ENCODE assay signal across 9 mouse cellular contexts in the genomic region with DNA sequence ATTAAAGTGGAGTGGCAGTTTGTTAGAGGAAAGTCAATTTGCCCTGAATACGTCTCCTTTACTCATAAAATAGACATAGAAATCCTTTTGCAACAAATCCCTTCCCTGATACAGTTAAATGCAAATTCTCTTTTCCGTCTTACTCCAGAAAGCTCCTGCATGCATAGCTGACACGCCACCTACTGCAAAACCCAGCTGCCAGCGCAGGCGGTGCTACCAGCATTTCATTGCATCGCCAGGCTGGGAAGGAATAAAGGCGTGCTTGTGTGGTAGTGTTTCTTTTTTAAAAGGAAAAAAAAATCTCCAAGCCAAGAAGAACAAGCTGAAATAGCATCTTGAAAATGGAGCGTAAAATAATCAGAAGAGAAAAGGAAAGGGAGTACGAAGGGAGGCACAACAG. TPM values are rescaled to one million over a fixed set of nuclear protein-coding genes. Genes with fewer than 3 reads are reported as not detected.
A peak's percentile ranks its signal among the peaks of the same experiment; 100 is the strongest.
DNase-seq lines count a peak whose midpoint lies in the region; ATAC-seq and TF ChIP-seq lines count a peak whose summit lies in the region.
"Had no signal": no experiment of that assay in that cellular context is flagged by ENCODE, and none has a peak within 500 bp of the region (broad histone marks: within the 10 kb centered on the region; RNA-seq: fewer than 3 reads in every experiment).

No protein-coding gene starts in this region.

- peak; percentile 76 for TF ChIP-seq CTCF in forebrain, postnatal 0 days (IDR thresholded peaks at IDR 0.05; ENCODE audit: low read depth)

- peak; percentile 60 for DNase-seq in hindbrain, embryonic 14.5 days (ENCODE audit: low spot score)
- no peak for DNase-seq in hindbrain, embryonic 11.5 days (ENCODE audit: low spot score)
- peak; percentile 88 for DNase-seq in forebrain, postnatal 0 days
- DNase-seq in left cerebral cortex, adult 18-20 months (ENCODE audit: low spot score in 2 of 2): peak; percentile 71 to 81
- DNase-seq in right cerebral cortex, adult 18-20 months: peak; percentile 90
- no peak for DNase-seq in thymus, adult 18-20 months
- no peak for DNase-seq in spleen, postnatal 10 days (ENCODE audit: low spot score in 2 of 2)
- no peak for DNase-seq in B cell, adult 2 months

- no peak overlapping the region; the same call in 1 of the 2 replicates for H3K9ac ChIP-seq in hindbrain, embryonic 14.5 days
- H3K9ac ChIP-seq in hindbrain, embryonic 11.5 days (ENCODE audit: low read depth, low read length): no peak overlapping the region
- H3K9ac ChIP-seq in forebrain, postnatal 0 days: peak overlapping the region; percentile 63
- H3K9ac ChIP-seq: lung, embryonic 15.5 days had no signal

- H3K4me1 ChIP-seq in hindbrain, embryonic 14.5 days (replicated peaks; ENCODE audit: control insufficient read depth, insufficient read depth, low read length): no peaks in the 10 kb centered on the region; the same call in 1 of the 2 replicates
- no peaks in the 10 kb centered on the region for H3K4me1 ChIP-seq in hindbrain, embryonic 11.5 days (replicated peaks; ENCODE audit: control insufficient read depth, insufficient read depth, low read length)
- no peaks in the 10 kb centered on the region; the same call in 1 of the 2 replicates for H3K4me1 ChIP-seq in forebrain, postnatal 0 days (ENCODE audit: insufficient read depth)

- H3K9me3 ChIP-seq in hindbrain, embryonic 14.5 days (ENCODE audit: control insufficient read depth, low read length): no peaks in the 10 kb centered on the region
- no peaks in the 10 kb centered on the region for H3K9me3 ChIP-seq in hindbrain, embryonic 11.5 days (ENCODE audit: control insufficient read depth, low read length)
- no peaks in the 10 kb centered on the region for H3K9me3 ChIP-seq in forebrain, postnatal 0 days (ENCODE audit: low read length)
- H3K9me3 ChIP-seq: lung, embryonic 15.5 days had no signal

- no peaks in the 10 kb centered on the region for H3K36me3 ChIP-seq in hindbrain, embryonic 14.5 days (replicated peaks; ENCODE audit: control insufficient read depth, insufficient read depth)
- H3K36me3 ChIP-seq in hindbrain, embryonic 11.5 days (ENCODE audit: control insufficient read depth, insufficient read depth, low read length): no peaks in the 10 kb centered on the region
- no peaks in the 10 kb centered on the region for H3K36me3 ChIP-seq in forebrain, postnatal 0 days (ENCODE audit: insufficient read depth)
- H3K36me3 ChIP-seq: lung, embryonic 15.5 days had no signal

- ATAC-seq in hindbrain, embryonic 14.5 days (ENCODE audit: low FRiP score): no peak
- no peak for ATAC-seq in hindbrain, embryonic 11.5 days (ENCODE audit: low FRiP score)
- peak; percentile 93 for ATAC-seq in forebrain, postnatal 0 days

- peak overlapping the region; percentile 44 for H3K4me2 ChIP-seq in hindbrain, embryonic 14.5 days (replicated peaks)
- no peak overlapping the region for H3K4me2 ChIP-seq in hindbrain, embryonic 11.5 days (replicated peaks; ENCODE audit: low read depth, low read length)
- peak overlapping the region; percentile 53 for H3K4me2 ChIP-seq in forebrain, postnatal 0 days (ENCODE audit: low read depth)
- H3K4me2 ChIP-seq: lung, embryonic 15.5 days had no signal

- no peaks in the 10 kb centered on the region for H3K27me3 ChIP-seq in hindbrain, embryonic 14.5 days (ENCODE audit: control insufficient read depth, insufficient read depth, low read length)
- H3K27me3 ChIP-seq in hindbrain, embryonic 11.5 days (ENCODE audit: control insufficient read depth, insufficient read depth, low read length): no peaks in the 10 kb centered on the region
- H3K27me3 ChIP-seq in forebrain, postnatal 0 days (ENCODE audit: insufficient read depth, low read length): no peaks in the 10 kb centered on the region
- H3K27me3 ChIP-seq: lung, embryonic 15.5 days had no signal

- H3K4me3 ChIP-seq in hindbrain, embryonic 14.5 days (replicated peaks; ENCODE audit: low read length): peak overlapping the region; percentile 24; the same call in 1 of the 2 replicates
- no peak overlapping the region for H3K4me3 ChIP-seq in hindbrain, embryonic 11.5 days (ENCODE audit: low read depth, low read length)
- peak overlapping the region; percentile 38 for H3K4me3 ChIP-seq in forebrain, postnatal 0 days (ENCODE audit: low read depth, low read length)
- H3K4me3 ChIP-seq: lung, embryonic 15.5 days had no signal

- WGBS in hindbrain, embryonic 14.5 days: 46% methylated on average over 9 of the region's 9 CpGs
- 89% methylated on average over 9 of the region's 9 CpGs for WGBS in hindbrain, embryonic 11.5 days
- WGBS in forebrain, postnatal 0 days: 13% methylated on average over 9 of the region's 9 CpGs

- peak overlapping the region; percentile 46 for H3K27ac ChIP-seq in hindbrain, embryonic 14.5 days
- H3K27ac ChIP-seq in hindbrain, embryonic 11.5 days (ENCODE audit: low read depth, low read length): no peak overlapping the region
- peak overlapping the region; percentile 77 for H3K27ac ChIP-seq in forebrain, postnatal 0 days (ENCODE audit: low read depth, low read length)
- H3K27ac ChIP-seq: lung, embryonic 15.5 days had no signal

RNA-seq across cellular contexts. Expression of gene Kctd4, which starts 7.4 kb away (rescaled TPM):
- polyA plus RNA-seq in hindbrain, embryonic 14.5 days (2014; fragmentation: Nextera tagmentation; extraction: Ambion mirVana): 7.9 and 9.0 TPM in 2 replicates
- 0.61 and 1.4 TPM in 2 replicates for polyA plus RNA-seq in hindbrain, embryonic 11.5 days (2014; fragmentation: Nextera tagmentation; extraction: Ambion mirVana)
- total RNA-seq in forebrain, postnatal 0 days (2014; rRNA removed): 18.6 and 25.6 TPM in 2 replicates
- polyA plus RNA-seq in forebrain, postnatal 0 days (2015; fragmentation: Nextera tagmentation; extraction: Ambion mirVana): 13.1 and 14.2 TPM in 2 replicates
- total RNA-seq in left cerebral cortex, adult 18-20 months (2021): 10 to 100 TPM; 20.4 to 21.4 TPM

RNA-seq across cellular contexts. Expression of gene Gtf2f2, which starts 48.4 kb away (rescaled TPM):
- 39.5 and 41.8 TPM in 2 replicates for polyA plus RNA-seq in hindbrain, embryonic 14.5 days (2014; fragmentation: Nextera tagmentation; extraction: Ambion mirVana)
- polyA plus RNA-seq in hindbrain, embryonic 11.5 days (2014; fragmentation: Nextera tagmentation; extraction: Ambion mirVana): 52.1 and 59.0 TPM in 2 replicates
- total RNA-seq in forebrain, postnatal 0 days (2014; rRNA removed): 41.5 and 43.8 TPM in 2 replicates
- polyA plus RNA-seq in forebrain, postnatal 0 days (2015; fragmentation: Nextera tagmentation; extraction: Ambion mirVana): 47.6 and 54.9 TPM in 2 replicates
- 10 to 100 TPM; 16.3 to 17.3 TPM for total RNA-seq in left cerebral cortex, adult 18-20 months (2021)

Comparison
In these comparisons a context has a peak if more than half of its experiments do, and no peak if none do; other contexts are left out.
1. DNase-seq: peak in hindbrain, embryonic 14.5 days (single experiment), forebrain, postnatal 0 days (single experiment), left cerebral cortex, adult 18-20 months (2 of 2) and right cerebral cortex, adult 18-20 months (single experiment); none in hindbrain, embryonic 11.5 days (single experiment), thymus, adult 18-20 months (0 of 2), spleen, postnatal 10 days (0 of 2) and B cell, adult 2 months (0 of 2).